Mouse (Mus musculus): ENCODE measurements at regions not wholly inside any gene's neighbourhood (a gene's known extent, or its start where the extent isn't known, plus 50 kb on each side); places are given as distances from the start of the nearest gene placed in this dataset.

DNA sequence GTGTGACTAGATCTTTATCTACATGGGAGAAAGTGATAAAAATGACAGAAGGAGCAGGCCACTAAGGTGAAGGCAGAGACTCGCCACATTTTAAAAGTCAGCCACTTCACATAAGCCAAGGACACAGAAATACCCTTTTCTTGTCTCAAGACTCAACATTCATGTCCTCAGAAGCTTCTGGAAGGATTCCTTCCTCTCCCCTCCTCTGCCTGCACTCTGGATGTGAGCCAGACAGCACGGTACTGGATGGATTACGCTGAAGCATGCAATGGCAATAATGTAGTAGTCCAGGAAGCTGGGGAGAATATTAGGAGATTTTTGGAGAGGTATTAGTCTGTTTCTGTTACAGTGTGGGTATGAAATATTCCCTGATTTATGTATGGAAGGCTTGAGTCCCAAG lies 100.5 kb upstream of the Zfp770 start:
- Histone ChIP-seq H3K27ac (replicated peaks; ENCODE audit: insufficient read depth, low read depth, low read length) (no peak overlapping the region), H3K4me1 (ENCODE audit: control insufficient read depth, insufficient read depth, low read length) (no peaks in the 10 kb centered on the region), H3K9ac (ENCODE audit: low read depth, low read length) (no peak overlapping the region), H3K36me3 (ENCODE audit: control insufficient read depth, insufficient read depth, low read length) (no peaks in the 10 kb centered on the region), H3K79me2 (ENCODE audit: control insufficient read depth, insufficient read depth, low read length) (no peaks in the 10 kb centered on the region), H3K27me3 (ENCODE audit: control insufficient read depth, insufficient read depth, low read length) (no peaks in the 10 kb centered on the region), H3K4me3 (ENCODE audit: insufficient read depth, low read depth, low read length) (no peak overlapping the region)
- TF ChIP-seq POLR2A (IDR thresholded peaks at IDR 0.05; ENCODE audit: extremely low read depth, insufficient read depth, low read length) (no peak), CTCF (IDR thresholded peaks at IDR 0.05; ENCODE audit: low read depth, low read length) (no peak)
- DNase-seq (ENCODE audit: extremely low read depth, low read depth, low spot score), result no peak
- WGBS, result 84% methylated on average over 3 of the region's 3 CpGs

GRCm38 (mm10) chr2:114295110-114295509 lies 93.8 kb upstream of the Zfp770 start:
- 71% methylated on average over 1 of the region's 1 CpGs for WGBS
- H3K4me3 ChIP-seq (ENCODE audit: insufficient read depth, low read depth, low read length), result no peak overlapping the region
- no peaks in the 10 kb centered on the region for H3K4me1 ChIP-seq (ENCODE audit: control insufficient read depth, insufficient read depth, low read length)
- no peaks in the 10 kb centered on the region for H3K79me2 ChIP-seq (ENCODE audit: control insufficient read depth, insufficient read depth, low read length)
- H3K27ac ChIP-seq (replicated peaks; ENCODE audit: insufficient read depth, low read depth, low read length), result no peak overlapping the region
- no peaks in the 10 kb centered on the region for H3K27me3 ChIP-seq (ENCODE audit: control insufficient read depth, insufficient read depth, low read length)
- no peak for DNase-seq (ENCODE audit: extremely low read depth, low read depth, low spot score)
- TF ChIP-seq POLR2A (IDR thresholded peaks at IDR 0.05; ENCODE audit: extremely low read depth, insufficient read depth, low read length), result no peak
- no peak for TF ChIP-seq CTCF (IDR thresholded peaks at IDR 0.05; ENCODE audit: low read depth, low read length)
- no peaks in the 10 kb centered on the region for H3K36me3 ChIP-seq (ENCODE audit: control insufficient read depth, insufficient read depth, low read length)
- H3K9ac ChIP-seq (ENCODE audit: low read depth, low read length), result no peak overlapping the region

GRCm38 (mm10) chr2:114291387-114291786 lies 90.1 kb upstream of the Zfp770 start:
- H3K4me3 ChIP-seq (ENCODE audit: insufficient read depth, low read depth, low read length), result no peak overlapping the region
- H3K4me1 ChIP-seq (ENCODE audit: control insufficient read depth, insufficient read depth, low read length), result no peaks in the 10 kb centered on the region
- no peak overlapping the region for H3K9ac ChIP-seq (ENCODE audit: low read depth, low read length)
- no peaks in the 10 kb centered on the region for H3K79me2 ChIP-seq (ENCODE audit: control insufficient read depth, insufficient read depth, low read length)
- TF ChIP-seq CTCF (IDR thresholded peaks at IDR 0.05; ENCODE audit: low read depth, low read length), result no peak
- no peak for TF ChIP-seq POLR2A (IDR thresholded peaks at IDR 0.05; ENCODE audit: extremely low read depth, insufficient read depth, low read length)
- no peak overlapping the region for H3K27ac ChIP-seq (replicated peaks; ENCODE audit: insufficient read depth, low read depth, low read length)
- H3K36me3 ChIP-seq (ENCODE audit: control insufficient read depth, insufficient read depth, low read length), result no peaks in the 10 kb centered on the region
- no peaks in the 10 kb centered on the region for H3K27me3 ChIP-seq (ENCODE audit: control insufficient read depth, insufficient read depth, low read length)
- no peak for DNase-seq (ENCODE audit: extremely low read depth, low read depth, low spot score)
- 81% methylated on average over 5 of the region's 5 CpGs for WGBS

- Histone ChIP-seq H3K9ac (ENCODE audit: low read depth, low read length) (no peak overlapping the region), H3K27me3 (ENCODE audit: control insufficient read depth, insufficient read depth, low read length) (no peaks in the 10 kb centered on the region; the same call in 1 of the 2 replicates), H3K79me2 (ENCODE audit: control insufficient read depth, insufficient read depth, low read length) (no peaks in the 10 kb centered on the region), H3K4me1 (ENCODE audit: control insufficient read depth, insufficient read depth, low read length) (no peaks in the 10 kb centered on the region), H3K36me3 (ENCODE audit: control insufficient read depth, insufficient read depth, low read length) (no peaks in the 10 kb centered on the region), H3K4me3 (ENCODE audit: insufficient read depth, low read depth, low read length) (no peak overlapping the region), H3K27ac (replicated peaks; ENCODE audit: insufficient read depth, low read depth, low read length) (no peak overlapping the region)
- DNase-seq (ENCODE audit: extremely low read depth, low read depth, low spot score), result no peak
- no peak for TF ChIP-seq CTCF (IDR thresholded peaks at IDR 0.05; ENCODE audit: low read depth, low read length)
- TF ChIP-seq POLR2A (IDR thresholded peaks at IDR 0.05; ENCODE audit: extremely low read depth, insufficient read depth, low read length), result no peak
Measured at GRCm38 (mm10) chr2:114275536-114275935, 74.3 kb upstream of the Zfp770 start.

DNA sequence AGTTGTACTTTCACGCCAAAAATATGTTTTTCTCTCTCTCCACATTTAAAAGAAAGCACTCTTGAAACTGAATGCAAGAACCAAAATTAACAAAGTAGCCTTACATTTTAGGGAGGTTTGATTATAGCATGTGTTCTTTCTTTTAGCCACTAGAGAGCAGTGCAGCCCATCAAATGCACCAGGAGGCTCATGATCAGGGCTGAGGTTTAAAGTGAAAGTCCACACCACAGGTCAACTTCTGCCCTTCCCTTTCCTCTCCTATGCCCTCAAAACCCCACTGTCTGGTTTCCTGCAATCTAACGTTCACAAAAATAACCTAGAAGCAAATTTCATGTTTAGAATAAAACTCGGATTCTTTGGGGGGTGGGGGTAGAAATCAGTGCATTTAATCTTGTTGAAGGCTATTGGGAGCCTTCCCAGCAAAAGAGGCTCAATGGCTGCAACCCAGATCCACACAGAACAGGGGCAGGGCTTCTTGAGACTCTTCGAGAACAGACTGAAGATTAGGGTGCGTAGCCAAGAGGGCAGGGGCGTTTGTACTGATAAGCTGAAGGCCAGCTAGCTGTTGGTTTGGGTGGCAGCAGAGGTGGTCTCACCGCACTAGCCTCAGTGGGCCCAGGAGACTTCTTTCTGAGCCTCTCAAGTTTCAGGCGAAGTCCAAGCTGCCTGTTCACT lies 59.3 kb upstream of the Zfp770 start:
- H3K9ac ChIP-seq (ENCODE audit: low read depth, low read length), result no peak overlapping the region
- peaks cover 3% of the 10 kb centered on the region; the same call in 1 of the 2 replicates for H3K4me1 ChIP-seq (ENCODE audit: control insufficient read depth, insufficient read depth, low read length)
- peaks cover 3% of the 10 kb centered on the region; the same call in 1 of the 2 replicates for H3K27me3 ChIP-seq (ENCODE audit: control insufficient read depth, insufficient read depth, low read length)
- H3K4me3 ChIP-seq (ENCODE audit: insufficient read depth, low read depth, low read length), result no peak overlapping the region
- 37% methylated on average over 8 of the region's 8 CpGs for whole genome bisulfite sequencing
- no peaks in the 10 kb centered on the region for H3K36me3 ChIP-seq (ENCODE audit: control insufficient read depth, insufficient read depth, low read length)
- no peaks in the 10 kb centered on the region for H3K79me2 ChIP-seq (ENCODE audit: control insufficient read depth, insufficient read depth, low read length)
- peak; percentile 73 for DNase-seq (ENCODE audit: extremely low read depth, low read depth, low spot score)
- H3K27ac ChIP-seq (replicated peaks; ENCODE audit: insufficient read depth, low read depth, low read length), result no peak overlapping the region
- TF ChIP-seq POLR2A (IDR thresholded peaks at IDR 0.05; ENCODE audit: extremely low read depth, insufficient read depth, low read length) (no peak), CTCF (IDR thresholded peaks at IDR 0.05; ENCODE audit: low read depth, low read length) (peak; percentile 68)

DNA sequence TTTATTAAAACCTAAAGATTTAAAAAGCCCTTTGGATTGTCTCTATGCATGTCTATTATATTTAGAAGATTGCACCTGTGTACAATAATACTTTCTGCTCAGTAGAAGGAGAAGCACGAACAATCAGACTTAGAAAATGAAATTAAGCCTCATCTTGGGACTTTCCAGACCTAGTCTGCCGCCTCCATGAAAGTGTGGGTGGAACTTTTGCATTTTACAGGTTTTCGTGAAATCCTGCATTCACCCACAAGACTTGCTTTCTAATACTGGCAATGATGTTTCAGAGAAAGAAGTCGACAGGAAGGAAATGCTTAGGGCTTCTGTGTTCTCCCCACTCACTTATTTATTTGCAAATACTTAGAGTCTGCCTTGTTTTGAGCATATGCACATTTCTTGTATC lies 58.3 kb upstream of the Zfp770 start:
- no peak overlapping the region for H3K9ac ChIP-seq (ENCODE audit: low read depth, low read length)

More for the DNA sequence above, 58.3 kb upstream of the Zfp770 start:
- Histone ChIP-seq H3K27me3 (ENCODE audit: control insufficient read depth, insufficient read depth, low read length) (0 out of 2 replicates have a peak, but pooled peaks cover 3% of the 10 kb centered on the region), H3K79me2 (ENCODE audit: control insufficient read depth, insufficient read depth, low read length) (no peaks in the 10 kb centered on the region), H3K36me3 (ENCODE audit: control insufficient read depth, insufficient read depth, low read length) (no peaks in the 10 kb centered on the region), H3K4me3 (ENCODE audit: insufficient read depth, low read depth, low read length) (no peak overlapping the region), H3K4me1 (ENCODE audit: control insufficient read depth, insufficient read depth, low read length) (peaks cover 3% of the 10 kb centered on the region; the same call in 1 of the 2 replicates), H3K27ac (replicated peaks; ENCODE audit: insufficient read depth, low read depth, low read length) (no peak overlapping the region)
- TF ChIP-seq CTCF (IDR thresholded peaks at IDR 0.05; ENCODE audit: low read depth, low read length), result no peak
- no peak for TF ChIP-seq POLR2A (IDR thresholded peaks at IDR 0.05; ENCODE audit: extremely low read depth, insufficient read depth, low read length)
- no peak for DNase-seq (ENCODE audit: extremely low read depth, low read depth, low spot score)
- 69% methylated on average over 4 of the region's 4 CpGs for WGBS

Data from liver, adult 2 months (tissue).